Mouse (Mus musculus): Measurements from ENCODE around the gene Bicd2.

The Bicd2 gene

GRCm38 (mm10) chr13:49326246-49327206 is 14.9 kb upstream of the Bicd2 start:
- DNase-seq, result peak; percentile 76

GRCm38 (mm10) chr13:49328101-49328500 is 13.3 kb upstream of the Bicd2 start:
- DNase-seq, result no peak

GRCm38 (mm10) chr13:49333250-49333649 is 8.1 kb upstream of the Bicd2 start:
- DNase-seq, result no peak

- DNase-seq, result no peak
Observed at GRCm38 (mm10) chr13:49335077-49335982, 6.1 kb upstream of the Bicd2 start.

- peak; percentile 74 for DNase-seq
Observed at GRCm38 (mm10) chr13:49338893-49339546, 2.4 kb upstream of the Bicd2 start.

GRCm38 (mm10) chr13:49341831-49342722 is 692 bp downstream of the Bicd2 start:
- DNase-seq, result no peak

GRCm38 (mm10) chr13:49342723-49343100 is 1.3 kb downstream of the Bicd2 start:
- no peak for DNase-seq

GRCm38 (mm10) chr13:49344567-49344966 is 3.2 kb downstream of the Bicd2 start:
- DNase-seq, result no peak

GRCm38 (mm10) chr13:49345476-49345875 is 4.1 kb downstream of the Bicd2 start:
- peak; percentile 70 for DNase-seq

- DNase-seq, result no peak
Observed at GRCm38 (mm10) chr13:49348522-49348921, 7.1 kb downstream of the Bicd2 start.

- DNase-seq, result no peak
Observed at GRCm38 (mm10) chr13:49349335-49349734, 8.0 kb downstream of the Bicd2 start.

- DNase-seq, result no peak
Observed at GRCm38 (mm10) chr13:49349836-49350505, 8.6 kb downstream of the Bicd2 start.

GRCm38 (mm10) chr13:49352581-49353159 is 11.3 kb downstream of the Bicd2 start:
- DNase-seq, result no peak

- no peak for DNase-seq
Observed at GRCm38 (mm10) chr13:49353422-49353821, 12.0 kb downstream of the Bicd2 start.

GRCm38 (mm10) chr13:49353991-49354507 is 12.7 kb downstream of the Bicd2 start:
- no peak for DNase-seq

GRCm38 (mm10) chr13:49355461-49356061 is 14.2 kb downstream of the Bicd2 start:
- no peak for DNase-seq

- DNase-seq, result no peak
Observed at GRCm38 (mm10) chr13:49356090-49356489, 14.7 kb downstream of the Bicd2 start.

GRCm38 (mm10) chr13:49357367-49358026 is 16.1 kb downstream of the Bicd2 start:
- DNase-seq, result no peak

GRCm38 (mm10) chr13:49358184-49358583 is 16.8 kb downstream of the Bicd2 start:
- DNase-seq, result no peak

Data from kidney, postnatal 10 days (tissue).